Mouse (Mus musculus): ENCODE measurements around the gene Fgfr2. TPM values are rescaled to one million over a fixed set of nuclear protein-coding genes. Genes with fewer than 3 reads are reported as not detected.
A peak's percentile ranks its signal among the peaks of the same experiment; 100 is the strongest.

The Fgfr2 gene
- polyA plus RNA-seq, 1 experiment from 2014 or later, result 123 TPM

- no peak overlapping the region for H3K27ac ChIP-seq
- ATAC-seq (ENCODE audit: low FRiP score, low read depth), result no peak; the same call in 1 of the 2 replicates
- 91% methylated on average over 8 of the region's 8 CpGs for WGBS
- H3K9me3 ChIP-seq, result no peaks in the 10 kb centered on the region
- H3K4me3 ChIP-seq, result no peak overlapping the region
- no peaks in the 10 kb centered on the region for H3K36me3 ChIP-seq
- peaks cover 30% of the 10 kb centered on the region for H3K4me1 ChIP-seq
- no peaks in the 10 kb centered on the region for H3K27me3 ChIP-seq
- no peak overlapping the region for H3K9ac ChIP-seq
- H3K4me2 ChIP-seq (replicated peaks), result no peak overlapping the region
These were observed 2466.2 kb downstream of the Fgfr2 start for GRCm38 (mm10) chr7:130656965-130657364.

GRCm38 (mm10) chr7:130654562-130654961 is 2468.6 kb downstream of the Fgfr2 start:
- ATAC-seq (ENCODE audit: low FRiP score, low read depth), result no peak
- 57% methylated on average over 2 of the region's 2 CpGs for WGBS

GRCm38 (mm10) chr7:130653036-130653555 is 2470.1 kb downstream of the Fgfr2 start:
- Histone ChIP-seq H3K9me3 (no peaks in the 10 kb centered on the region), H3K4me2 (replicated peaks) (no peak overlapping the region), H3K27ac (no peak overlapping the region), H3K27me3 (no peaks in the 10 kb centered on the region), H3K4me1 (peaks cover 45% of the 10 kb centered on the region), H3K36me3 (no peaks in the 10 kb centered on the region), H3K9ac (no peak overlapping the region), H3K4me3 (no peak overlapping the region)
- no peak for ATAC-seq (ENCODE audit: low FRiP score, low read depth)
- WGBS, result 69% methylated on average over 6 of the region's 6 CpGs

More at GRCm38 (mm10) chr7:130654562-130654961, 2468.6 kb downstream of the Fgfr2 start:
- no peaks in the 10 kb centered on the region for H3K9me3 ChIP-seq
- H3K4me1 ChIP-seq, result peaks cover 31% of the 10 kb centered on the region
- H3K36me3 ChIP-seq, result no peaks in the 10 kb centered on the region
- H3K9ac ChIP-seq, result no peak overlapping the region
- no peaks in the 10 kb centered on the region for H3K27me3 ChIP-seq
- no peak overlapping the region for H3K4me3 ChIP-seq
- no peak overlapping the region for H3K27ac ChIP-seq
- H3K4me2 ChIP-seq (replicated peaks), result no peak overlapping the region

GRCm38 (mm10) chr7:130650621-130651020 is 2472.5 kb downstream of the Fgfr2 start:
- H3K4me3 ChIP-seq, result no peak overlapping the region
- H3K4me1 ChIP-seq, result peaks cover 54% of the 10 kb centered on the region
- H3K9ac ChIP-seq, result no peak overlapping the region
- H3K4me2 ChIP-seq (replicated peaks), result no peak overlapping the region
- no peaks in the 10 kb centered on the region for H3K9me3 ChIP-seq
- WGBS, result 81% methylated on average over 5 of the region's 5 CpGs
- no peak for ATAC-seq (ENCODE audit: low FRiP score, low read depth)
- H3K27ac ChIP-seq, result no peak overlapping the region
- H3K27me3 ChIP-seq, result no peaks in the 10 kb centered on the region
- no peaks in the 10 kb centered on the region for H3K36me3 ChIP-seq

- Histone ChIP-seq H3K9me3 (no peaks in the 10 kb centered on the region), H3K36me3 (no peaks in the 10 kb centered on the region), H3K9ac (no peak overlapping the region), H3K4me3 (no peak overlapping the region), H3K4me2 (replicated peaks) (no peak overlapping the region), H3K4me1 (peaks cover 47% of the 10 kb centered on the region), H3K27ac (no peak overlapping the region), H3K27me3 (no peaks in the 10 kb centered on the region)
- 35% methylated on average over 7 of the region's 7 CpGs for WGBS
- ATAC-seq (ENCODE audit: low FRiP score, low read depth), result no peak
These were observed 2473.9 kb downstream of the Fgfr2 start for GRCm38 (mm10) chr7:130649257-130649656.

DNA sequence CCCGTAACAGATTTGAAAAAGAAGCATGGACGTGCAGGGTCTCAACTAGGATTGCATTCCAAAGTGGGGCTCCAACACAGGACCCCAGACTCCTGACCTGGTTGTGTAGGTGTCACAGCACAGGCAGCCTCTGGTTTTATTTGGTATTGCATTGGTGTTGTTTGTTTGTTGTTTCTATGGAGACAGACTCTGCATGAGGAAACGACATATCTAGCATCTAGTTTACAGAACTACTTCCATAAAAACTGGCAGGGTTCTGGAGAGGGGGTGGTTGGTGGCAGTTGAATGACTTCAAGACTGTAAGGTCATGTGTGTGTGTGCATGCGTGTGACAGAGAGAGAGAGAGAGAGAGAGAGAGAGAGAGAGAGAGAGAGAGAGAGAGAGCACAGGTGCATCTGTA is 2475.1 kb downstream of the Fgfr2 start:
- Histone ChIP-seq H3K9ac (0 out of 2 replicates have a peak overlapping the region, but pooled peaks have one; percentile 90), H3K9me3 (no peaks in the 10 kb centered on the region), H3K4me1 (peaks cover 36% of the 10 kb centered on the region), H3K4me2 (replicated peaks) (peak overlapping the region; percentile 91), H3K36me3 (no peaks in the 10 kb centered on the region), H3K4me3 (peak overlapping the region; percentile 70; the same call in 1 of the 2 replicates), H3K27me3 (no peaks in the 10 kb centered on the region), H3K27ac (no peak overlapping the region)
- ATAC-seq (ENCODE audit: low FRiP score, low read depth), result no peak
- 62% methylated on average over 4 of the region's 4 CpGs for WGBS

DNA sequence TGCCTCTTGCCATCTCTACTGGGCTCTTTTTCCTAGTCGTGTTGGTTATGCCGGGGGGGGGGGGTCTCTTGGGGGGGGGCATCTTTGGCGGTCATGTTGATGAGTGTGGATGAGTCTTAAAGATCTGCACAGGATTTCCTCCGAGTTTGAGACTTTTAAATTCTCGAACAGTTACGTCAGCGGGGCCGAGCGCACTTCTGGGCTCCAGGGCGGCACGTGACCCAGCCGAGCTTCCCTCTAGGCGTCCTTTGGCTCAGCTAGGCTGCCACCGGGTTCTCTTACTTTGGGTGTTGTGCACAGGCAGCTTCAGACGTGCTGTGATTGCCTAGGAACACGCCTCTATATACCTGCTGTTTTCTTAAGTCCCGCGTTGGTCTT is 2476.4 kb downstream of the Fgfr2 start:
- Histone ChIP-seq H3K9ac (peak overlapping the region; percentile 90), H3K9me3 (no peaks in the 10 kb centered on the region), H3K36me3 (no peaks in the 10 kb centered on the region), H3K4me1 (peaks cover 33% of the 10 kb centered on the region), H3K4me2 (replicated peaks) (peak overlapping the region; percentile 91), H3K27me3 (no peaks in the 10 kb centered on the region), H3K27ac (peak overlapping the region; percentile 95), H3K4me3 (peak overlapping the region; percentile 70)
- peak; percentile 63; the same call in 1 of the 2 replicates for ATAC-seq (ENCODE audit: low FRiP score, low read depth)
- under 1% methylated on average over 18 of the region's 18 CpGs for WGBS

- Histone ChIP-seq H3K36me3 (no peaks in the 10 kb centered on the region), H3K9me3 (no peaks in the 10 kb centered on the region), H3K4me1 (peaks cover 33% of the 10 kb centered on the region), H3K4me2 (replicated peaks) (peak overlapping the region; percentile 91), H3K27me3 (no peaks in the 10 kb centered on the region), H3K9ac (peak overlapping the region; percentile 90), H3K27ac (peak overlapping the region; percentile 95), H3K4me3 (peak overlapping the region; percentile 70)
- peak; percentile 89 for ATAC-seq (ENCODE audit: low FRiP score, low read depth)
- WGBS, result under 1% methylated on average over 46 of the region's 55 CpGs
These were observed 2477.0 kb downstream of the Fgfr2 start for GRCm38 (mm10) chr7:130645994-130646761.

- WGBS, result 11% methylated on average over 15 of the region's 15 CpGs
- Histone ChIP-seq H3K36me3 (no peaks in the 10 kb centered on the region), H3K4me1 (peaks cover 33% of the 10 kb centered on the region), H3K4me3 (peak overlapping the region; percentile 70), H3K9ac (peak overlapping the region; percentile 90), H3K27me3 (no peaks in the 10 kb centered on the region), H3K27ac (peak overlapping the region; percentile 95), H3K4me2 (replicated peaks) (peak overlapping the region; percentile 91), H3K9me3 (no peaks in the 10 kb centered on the region)
- peak; percentile 54; the same call in 1 of the 2 replicates for ATAC-seq (ENCODE audit: low FRiP score, low read depth)
These were observed 2477.7 kb downstream of the Fgfr2 start for GRCm38 (mm10) chr7:130645332-130645993.

- peaks cover 23% of the 10 kb centered on the region for H3K4me1 ChIP-seq
- no peak overlapping the region for H3K27ac ChIP-seq
- 81% methylated on average over 9 of the region's 9 CpGs for WGBS
- no peaks in the 10 kb centered on the region for H3K9me3 ChIP-seq
- H3K27me3 ChIP-seq, result no peaks in the 10 kb centered on the region
- no peak overlapping the region for H3K4me3 ChIP-seq
- no peak overlapping the region for H3K9ac ChIP-seq
- no peak for ATAC-seq (ENCODE audit: low FRiP score, low read depth)
- H3K36me3 ChIP-seq, result no peaks in the 10 kb centered on the region
- H3K4me2 ChIP-seq (replicated peaks), result no peak overlapping the region
These were observed 2482.5 kb downstream of the Fgfr2 start for GRCm38 (mm10) chr7:130640681-130641080.

DNA sequence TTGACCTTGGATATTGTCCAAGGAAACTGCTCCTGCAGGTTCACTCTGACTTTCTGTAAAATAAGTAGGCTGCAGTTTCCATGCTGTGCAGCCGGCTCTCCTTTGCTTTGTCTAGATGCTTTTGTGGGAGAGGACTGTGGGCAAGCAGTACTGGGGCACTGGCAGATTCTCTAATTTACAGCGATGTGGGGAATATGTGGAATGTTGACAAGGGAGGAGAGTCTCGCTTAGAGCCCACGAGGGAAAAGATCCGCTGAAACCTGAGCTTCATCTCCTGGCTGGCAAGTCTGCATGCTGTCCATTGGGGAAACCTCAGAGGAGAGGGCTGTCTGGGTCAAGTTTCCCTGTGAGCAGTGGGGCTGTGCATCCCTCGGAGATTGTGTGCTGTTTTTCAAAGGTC is 2485.3 kb downstream of the Fgfr2 start:
- 10% methylated on average over 6 of the region's 6 CpGs for WGBS
- H3K27me3 ChIP-seq, result no peaks in the 10 kb centered on the region
- H3K4me2 ChIP-seq (replicated peaks), result no peak overlapping the region

DNA sequence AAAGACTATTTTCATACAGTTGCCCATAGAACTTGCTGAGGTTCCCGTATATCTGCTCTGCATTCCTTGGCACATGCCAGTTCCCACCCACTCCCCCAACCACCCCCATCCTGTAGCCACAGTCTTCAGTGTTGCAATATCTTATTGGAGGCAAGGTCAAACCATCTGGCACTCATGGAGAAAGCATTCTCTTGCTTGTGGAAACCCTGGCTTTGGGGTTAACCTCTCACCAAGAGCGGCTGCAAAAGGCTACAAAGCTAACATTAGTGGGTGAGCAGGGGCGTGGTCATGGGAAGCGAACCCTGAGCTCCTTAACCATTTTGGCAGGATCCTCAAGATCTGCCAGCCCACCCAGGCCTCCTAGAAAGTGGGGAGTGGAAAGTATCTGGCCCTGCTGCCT is 2486.2 kb downstream of the Fgfr2 start:
- Histone ChIP-seq H3K27me3 (no peaks in the 10 kb centered on the region), H3K36me3 (no peaks in the 10 kb centered on the region), H3K9me3 (no peaks in the 10 kb centered on the region), H3K27ac (peak overlapping the region; percentile 63; the same call in 1 of the 2 replicates), H3K9ac (no peak overlapping the region), H3K4me3 (no peak overlapping the region), H3K4me2 (replicated peaks) (no peak overlapping the region), H3K4me1 (peaks cover 23% of the 10 kb centered on the region)
- no peak for ATAC-seq (ENCODE audit: low FRiP score, low read depth)
- 87% methylated on average over 4 of the region's 4 CpGs for WGBS

More for the DNA sequence above, 2485.3 kb downstream of the Fgfr2 start:
- Histone ChIP-seq H3K4me1 (peaks cover 21% of the 10 kb centered on the region), H3K4me3 (no peak overlapping the region), H3K27ac (peak overlapping the region; percentile 63), H3K36me3 (no peaks in the 10 kb centered on the region), H3K9ac (no peak overlapping the region; the same call in 1 of the 2 replicates), H3K9me3 (no peaks in the 10 kb centered on the region)
- ATAC-seq (ENCODE audit: low FRiP score, low read depth), result no peak
